In the genomic region with DNA sequence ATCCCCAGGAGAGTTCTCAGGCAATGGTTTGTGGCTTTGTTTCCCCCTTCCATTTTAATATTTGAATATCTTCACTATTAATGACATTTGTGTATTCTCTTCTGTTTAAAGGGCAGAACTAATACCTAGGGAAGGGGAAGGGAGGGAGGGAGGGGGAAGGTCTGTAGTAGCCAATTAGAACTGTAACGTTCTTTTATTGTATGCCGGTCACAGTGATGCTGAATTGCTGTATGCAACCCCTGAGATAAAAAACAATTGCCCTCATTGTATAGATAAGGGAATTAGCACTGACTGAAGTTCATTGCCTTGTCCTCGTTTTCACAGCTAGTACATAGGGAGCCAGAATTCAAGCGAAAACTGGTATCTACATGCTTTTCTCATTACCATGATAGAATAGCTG, we compare ENCODE assay signal across 19 mouse cellular contexts.
"Had no signal": no experiment of that assay in that cellular context is flagged by ENCODE, and none has a peak within 500 bp of the region (broad histone marks: within the 10 kb centered on the region; RNA-seq: fewer than 3 reads in every experiment).

No protein-coding gene starts in this region.

- H3K4me2 ChIP-seq: limb, embryonic 13.5 days; liver, embryonic 12.5 days; liver, embryonic 15.5 days; lung, embryonic 15.5 days; neural tube, embryonic 13.5 days had no signal

- H3K36me3 ChIP-seq: limb, embryonic 10.5 days; limb, embryonic 13.5 days; liver, embryonic 12.5 days; liver, embryonic 15.5 days; lung, embryonic 15.5 days; neural tube, embryonic 13.5 days had no signal

- H3K4me1 ChIP-seq: limb, embryonic 13.5 days; liver, embryonic 12.5 days; liver, embryonic 15.5 days; lung, embryonic 15.5 days; megakaryocyte, embryonic 14.5 days had no signal

- H3K4me3 ChIP-seq: layer of hippocampus, adult 2 months; limb, embryonic 10.5 days; limb, embryonic 13.5 days; liver, embryonic 12.5 days; liver, embryonic 15.5 days; lung, embryonic 15.5 days; megakaryocyte, embryonic 14.5 days; neural tube, embryonic 13.5 days had no signal

- ATAC-seq: liver, embryonic 12.5 days had no signal

- H3K9ac ChIP-seq: limb, embryonic 13.5 days; liver, embryonic 12.5 days; liver, embryonic 15.5 days; lung, embryonic 15.5 days; neural tube, embryonic 13.5 days had no signal

- H3K27ac ChIP-seq: kidney, postnatal 0 days; layer of hippocampus, adult 2 months; limb, embryonic 10.5 days; limb, embryonic 13.5 days; liver, embryonic 12.5 days; liver, embryonic 15.5 days; lung, embryonic 15.5 days; neural tube, embryonic 13.5 days had no signal

- H3K27me3 ChIP-seq: limb, embryonic 13.5 days; liver, embryonic 12.5 days; liver, embryonic 15.5 days; lung, embryonic 15.5 days; megakaryocyte, embryonic 14.5 days; neural tube, embryonic 13.5 days had no signal

- H3K9me3 ChIP-seq: limb, embryonic 10.5 days; limb, embryonic 13.5 days; liver, embryonic 12.5 days; liver, embryonic 15.5 days; lung, embryonic 15.5 days; megakaryocyte, embryonic 14.5 days; neural tube, embryonic 13.5 days had no signal

- DNase-seq: kidney, adult 2 months; kidney, postnatal 25 days; layer of hippocampus, adult 9-11 months; liver; lung, adult 18-20 months; lung, postnatal 10 days; lung, postnatal 36 days; right cerebral cortex, postnatal 25 days; thymus, adult 18-20 months; thymus, postnatal 36 days had no signal
